Mouse (Mus musculus) hematopoietic stem cell, adult 5-6 weeks (primary cell): ENCODE results near the gene Hist1h2af. TPM values are rescaled to one million over a fixed set of nuclear protein-coding genes. Genes with fewer than 3 reads are reported as not detected.
"Not testable (repeated sequence)": the region's sequence is repeated elsewhere in the genome, so short reads cannot be mapped to it uniquely, and the experiment has no call there.

Source experiments
- ATAC-seq, 2 experiments: fragments of 125-278 bp in 1 of 2; replicated peaks in 1 of 2; 2 replicates each; pipeline ENCODE4 v1.8.0; 2016 to 2017; ENCODE audit warnings: inconsistent platforms in 2 of 2, mild to moderate bottlenecking in 2 of 2, moderate number of reproducible peaks in 2 of 2, low read depth in 1 of 2, moderate TSS enrichment in 1 of 2; ENCODE audit not compliant: low FRiP score in 2 of 2, poor library complexity in 2 of 2, severe bottlenecking in 2 of 2, insufficient read depth in 1 of 2, low TSS enrichment in 1 of 2
- total RNA-seq: library from RNA; stranded (forward); fragments of 172-1452, 232-1000 nt; gene quantifications from 2 replicates; pipeline ENCODE4 v1.2.3, GENCODE M21; 2017

Hist1h2af gene
- total RNA-seq, 1 experiment from 2014 or later, result 1,435 TPM

GRCm38 (mm10) chr13:23543965-23544786, 10.5 kb downstream of the Hist1h2af start, which contains the start of gene Hist1h3f:
TSS of gene Hist1h3f (plus strand) at chr13:23544052.
- peak; percentile 77 to 86 for ATAC-seq

- ATAC-seq, result peak; percentile 13 to 14; a peak in 2 of 4 replicates
Observed at GRCm38 (mm10) chr13:23544787-23545120, 11.0 kb downstream of the Hist1h2af start.

- no peak for ATAC-seq
Observed at GRCm38 (mm10) chr13:23546694-23547093, 13.0 kb downstream of the Hist1h2af start.

GRCm38 (mm10) chr13:23550761-23551145, 17.0 kb downstream of the Hist1h2af start:
- ATAC-seq, result no peak

- peak; percentile 62 to 74 for ATAC-seq
Observed at GRCm38 (mm10) chr13:23551146-23551834, 17.6 kb downstream of the Hist1h2af start, which contains the start of gene Hist1h4f. TSS of gene Hist1h4f (minus strand) at chr13:23551648.

GRCm38 (mm10) chr13:23551931-23552914, 18.5 kb downstream of the Hist1h2af start:
- ATAC-seq, result no peak

- no peak for ATAC-seq
Observed at GRCm38 (mm10) chr13:23552962-23553361, 19.3 kb downstream of the Hist1h2af start, which contains the start of gene Hist1h1d. TSS of gene Hist1h1d (plus strand) at chr13:23553262.

- no peak for ATAC-seq
Observed at GRCm38 (mm10) chr13:23554393-23554792, 20.7 kb downstream of the Hist1h2af start.

- ATAC-seq, result peak; percentile 51 to 63
Observed at GRCm38 (mm10) chr13:23554925-23555838, 21.5 kb downstream of the Hist1h2af start.

- peak; percentile 51 to 56 for ATAC-seq
Observed at GRCm38 (mm10) chr13:23555839-23556416, 22.2 kb downstream of the Hist1h2af start.

- ATAC-seq, result no peak
Observed at GRCm38 (mm10) chr13:23556906-23557305, 23.2 kb downstream of the Hist1h2af start.

GRCm38 (mm10) chr13:23560699-23561098, 27.0 kb downstream of the Hist1h2af start:
- not testable (repeated sequence) for ATAC-seq

GRCm38 (mm10) chr13:23561531-23561882, 27.8 kb downstream of the Hist1h2af start:
- ATAC-seq, result peak in 1 of 2 experiments; percentile 38; a peak in 3 of 4 replicates

GRCm38 (mm10) chr13:23561883-23562659, 28.4 kb downstream of the Hist1h2af start, which contains the start of gene Hist1h3e:
TSS of gene Hist1h3e (minus strand) at chr13:23562369.
- ATAC-seq, result peak; percentile 89 to 94

GRCm38 (mm10) chr13:23562699-23563462, 29.2 kb downstream of the Hist1h2af start:
- peak; percentile 50 to 58; a peak in 3 of 4 replicates for ATAC-seq
